Mouse (Mus musculus): ENCODE data around the gene Plekhg5.
A peak's percentile ranks its signal among the peaks of the same experiment; 100 is the strongest.

Gene Plekhg5

DNA sequence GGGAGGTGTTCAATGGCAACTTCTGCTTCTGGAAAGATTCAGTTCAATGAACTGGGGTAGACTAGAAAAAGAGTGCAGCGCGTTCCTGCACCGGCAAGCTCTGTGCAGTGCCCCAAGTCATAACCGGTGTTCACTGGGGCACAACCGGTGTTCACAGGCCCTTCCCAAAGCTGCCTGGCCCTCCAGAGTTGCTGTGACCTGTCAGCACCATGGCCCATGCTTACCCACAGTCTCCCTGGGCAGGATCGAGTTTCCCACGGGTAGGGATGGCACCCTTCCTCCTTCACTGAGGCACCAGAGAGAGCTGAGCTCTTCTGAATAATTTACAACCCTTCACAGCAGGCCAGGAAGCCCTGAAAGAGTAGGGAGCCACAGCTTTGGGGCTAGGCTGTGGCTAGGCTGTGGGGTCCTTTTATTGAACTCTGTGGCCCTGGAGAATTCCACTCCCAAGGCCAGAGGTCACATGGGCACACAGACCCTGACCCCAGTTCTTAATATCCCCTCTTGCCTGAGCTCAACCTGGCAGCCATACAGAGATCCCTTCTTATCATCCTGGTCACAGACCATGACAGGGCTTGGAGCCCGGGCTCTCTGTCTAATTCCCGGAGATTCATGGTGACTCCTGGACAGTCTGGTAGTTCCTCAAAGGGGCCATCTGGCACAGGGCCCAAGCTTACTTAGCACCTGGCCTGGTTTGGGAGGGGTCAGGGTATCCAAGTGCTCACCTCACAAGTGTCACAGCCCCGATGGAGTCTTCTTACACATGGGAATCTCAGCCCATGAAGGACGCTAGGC is 73.9 kb downstream of the Plekhg5 start:
- no peak for DNase-seq (ENCODE audit: low read depth)

DNA sequence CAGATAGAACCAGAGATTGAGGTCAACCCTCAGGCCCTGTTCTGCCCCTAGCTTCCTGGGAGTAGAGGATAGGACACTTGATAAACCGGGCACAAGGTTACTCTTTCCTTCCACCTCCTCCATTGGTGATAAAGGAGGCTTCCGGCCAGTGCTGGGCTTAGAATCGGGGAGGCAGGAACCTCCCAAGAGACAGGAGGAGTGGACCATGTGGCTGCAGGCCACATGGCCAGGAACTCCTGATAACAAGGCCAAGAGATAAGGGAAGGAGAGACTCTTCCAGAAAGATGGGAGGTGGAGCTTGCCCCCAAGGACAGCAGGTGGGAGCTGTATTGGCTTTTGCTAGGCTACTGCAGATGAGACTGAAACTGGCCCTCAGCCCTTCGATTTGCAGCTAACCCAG is 78.2 kb downstream of the Plekhg5 start:
- DNase-seq (ENCODE audit: low read depth), result no peak

DNA sequence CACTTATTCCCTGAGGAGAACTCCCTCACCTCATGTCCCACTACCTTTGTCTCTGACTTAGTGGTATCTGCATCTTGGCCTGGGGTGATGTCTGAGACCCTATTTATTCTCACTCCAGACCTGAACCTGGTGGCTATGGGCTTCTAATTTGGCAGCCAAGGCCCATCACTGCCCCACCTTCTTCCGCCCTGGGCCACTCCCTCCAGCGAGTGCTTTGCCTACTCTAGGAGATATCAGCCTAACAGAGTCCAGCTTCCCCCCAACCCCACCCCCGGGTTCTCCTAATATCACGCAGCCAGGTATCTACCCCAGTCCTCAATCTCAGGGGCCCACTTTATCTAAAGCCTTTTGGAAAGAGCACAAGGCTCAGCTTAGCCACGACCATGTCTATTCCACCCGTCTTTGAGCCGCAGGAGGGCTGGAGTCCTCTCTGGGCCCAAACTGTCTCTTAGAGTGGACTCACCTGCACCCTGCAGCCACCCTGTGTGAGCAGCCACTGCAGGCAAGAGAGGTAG is 79.2 kb downstream of the Plekhg5 start:
- no peak for DNase-seq (ENCODE audit: low read depth)

DNA sequence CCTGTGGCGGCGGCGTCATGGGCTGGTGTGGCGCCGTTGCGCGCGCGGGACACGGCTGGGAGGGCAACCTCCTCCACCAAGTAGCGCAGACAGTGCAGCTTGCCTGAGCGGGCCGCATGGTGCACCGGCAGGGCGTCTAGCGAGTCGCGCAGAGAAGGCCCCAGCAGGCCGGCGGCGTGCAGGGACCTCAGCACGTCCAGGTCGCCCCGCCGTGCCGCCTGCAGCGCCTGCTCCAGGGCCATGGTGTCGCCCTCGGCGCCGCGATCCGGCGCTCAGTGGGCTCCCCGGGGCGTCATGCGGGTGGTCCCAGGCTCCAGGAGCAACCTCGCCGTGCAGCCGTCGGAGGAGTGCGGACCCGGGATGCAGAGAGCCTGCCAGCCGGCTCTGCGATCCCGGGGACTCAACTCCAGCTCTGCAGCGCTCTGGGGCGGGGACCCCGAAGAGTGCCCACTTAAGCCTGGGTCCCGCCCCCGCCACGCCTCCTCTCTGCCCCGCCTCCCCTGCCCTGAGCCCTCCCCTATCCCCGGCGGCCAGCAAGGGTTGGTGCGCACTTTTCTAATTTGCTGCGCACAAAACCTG is 79.8 kb downstream of the Plekhg5 start, which contains the start of gene Espn:
TSS of gene Espn (minus strand) at position 406 of the 579 bp plus-strand sequence.
- DNase-seq (ENCODE audit: low read depth), result no peak

DNA sequence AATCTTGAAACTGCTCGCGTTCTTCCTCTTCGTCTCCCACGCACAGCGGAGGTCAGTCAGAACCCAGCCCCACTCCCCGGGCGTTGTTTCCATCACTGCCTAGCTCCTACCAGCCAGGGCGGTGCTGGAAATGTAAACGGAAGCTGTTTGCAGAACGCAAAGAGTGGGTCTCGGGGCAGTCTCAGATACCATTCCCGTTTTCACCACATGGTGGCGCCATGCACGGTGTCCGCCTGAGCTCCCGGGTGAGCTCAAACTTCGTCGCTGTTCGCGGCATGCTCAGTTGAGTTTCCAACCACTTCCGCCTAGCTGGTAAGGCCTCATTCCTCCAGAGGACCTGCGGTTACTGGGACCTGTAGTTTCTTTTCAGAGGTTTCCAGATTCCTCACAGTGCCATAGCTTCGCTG is 81.5 kb downstream of the Plekhg5 start:
- peak; percentile 60 for DNase-seq (ENCODE audit: low read depth)

DNA sequence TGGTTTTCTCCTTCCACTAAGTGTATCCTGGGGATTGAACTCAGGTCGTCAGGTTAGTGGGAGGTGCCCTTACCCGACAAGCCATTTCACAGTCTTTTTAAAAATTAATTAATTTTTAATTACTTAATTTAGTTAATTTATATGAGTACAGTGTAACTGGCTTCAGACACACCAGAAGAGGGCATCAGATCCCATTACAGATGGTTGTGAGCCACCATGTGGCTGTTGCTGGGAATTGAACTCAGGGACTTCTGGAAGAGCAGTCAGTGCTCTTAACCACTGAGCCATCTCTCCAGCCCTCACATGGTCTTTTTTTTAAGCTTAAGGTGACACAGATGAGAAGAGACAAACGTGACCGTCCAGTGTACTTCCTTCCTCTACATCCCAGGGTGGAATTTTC is 82.7 kb downstream of the Plekhg5 start:
- no peak for DNase-seq (ENCODE audit: low read depth)

DNA sequence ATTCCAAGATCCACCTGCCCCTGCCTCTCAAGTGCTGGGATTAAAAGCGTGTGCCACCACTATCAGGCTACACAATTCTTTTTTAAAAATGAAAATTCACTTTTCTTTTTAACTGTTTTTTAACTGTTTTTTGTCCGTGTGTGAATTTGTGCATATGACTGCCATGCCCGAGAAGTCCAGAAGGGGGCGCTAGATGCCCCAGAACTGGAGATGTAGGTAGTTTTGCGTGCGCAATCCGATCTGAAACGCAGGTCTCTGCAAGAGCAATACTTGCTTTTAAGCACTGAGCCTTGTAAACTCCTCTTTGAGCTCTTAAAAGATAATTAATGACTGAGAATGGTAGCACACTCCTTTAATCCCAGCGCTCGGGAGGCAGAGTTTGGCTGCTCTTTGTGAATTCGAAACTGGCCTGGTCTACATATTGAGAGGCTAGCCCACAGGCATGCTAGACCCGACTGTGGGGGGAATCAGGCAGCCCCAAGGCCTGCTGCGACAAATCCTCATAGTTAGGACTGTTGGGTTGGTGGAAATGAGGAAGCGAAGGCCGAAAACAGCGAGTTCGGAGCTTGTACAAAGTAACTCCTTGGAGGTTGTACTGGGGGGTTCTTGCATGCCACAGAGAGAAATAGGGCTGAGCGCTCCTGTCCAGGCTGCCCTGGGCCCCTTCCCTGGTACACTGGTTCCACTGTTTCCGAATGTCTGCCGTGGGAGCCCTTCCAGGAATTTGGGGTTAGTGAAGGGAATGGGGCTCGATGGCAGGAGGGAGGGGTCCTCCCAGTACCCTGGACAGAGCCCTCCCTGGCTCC is 85.7 kb downstream of the Plekhg5 start:
- DNase-seq (ENCODE audit: low read depth), result no peak

DNA sequence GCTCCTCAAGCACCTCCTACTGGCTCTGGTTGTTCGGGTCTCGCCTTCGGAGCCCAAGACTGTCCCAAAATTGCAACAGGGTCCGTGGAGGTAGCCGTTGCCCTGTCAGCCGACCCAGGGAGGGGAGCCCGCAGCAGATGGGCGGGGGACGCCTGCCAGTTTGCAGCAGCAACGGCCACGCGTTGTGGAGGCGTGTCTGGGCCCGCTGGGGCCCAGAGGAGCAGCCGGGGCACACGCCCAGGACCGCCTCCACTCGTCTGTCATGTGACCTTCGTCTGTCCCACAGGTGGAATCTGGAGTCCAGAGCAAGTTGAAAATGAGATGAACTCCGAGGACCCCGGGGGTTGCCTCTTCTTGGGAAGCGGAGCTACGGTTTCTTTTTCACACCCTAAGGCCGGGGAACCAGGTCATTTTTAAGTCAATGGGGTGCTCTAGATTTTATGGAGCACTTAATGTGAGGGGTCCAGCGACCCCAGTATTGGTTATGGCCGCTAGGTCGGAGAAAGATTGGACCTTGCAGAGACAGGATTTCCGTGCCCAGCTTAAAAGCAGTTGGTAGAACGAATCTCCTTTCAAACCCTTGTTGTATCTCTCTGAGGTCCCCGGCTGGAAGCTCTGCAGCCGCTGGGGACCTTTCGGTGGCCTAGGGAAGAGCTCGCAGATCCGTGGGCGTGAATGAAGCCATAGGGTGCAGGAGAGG is 86.4 kb downstream of the Plekhg5 start, which contains the start of gene Hes2:
TSS of gene Hes2 (plus strand) at position 283 of the 700 bp plus-strand sequence.
- no peak for DNase-seq (ENCODE audit: low read depth)

DNA sequence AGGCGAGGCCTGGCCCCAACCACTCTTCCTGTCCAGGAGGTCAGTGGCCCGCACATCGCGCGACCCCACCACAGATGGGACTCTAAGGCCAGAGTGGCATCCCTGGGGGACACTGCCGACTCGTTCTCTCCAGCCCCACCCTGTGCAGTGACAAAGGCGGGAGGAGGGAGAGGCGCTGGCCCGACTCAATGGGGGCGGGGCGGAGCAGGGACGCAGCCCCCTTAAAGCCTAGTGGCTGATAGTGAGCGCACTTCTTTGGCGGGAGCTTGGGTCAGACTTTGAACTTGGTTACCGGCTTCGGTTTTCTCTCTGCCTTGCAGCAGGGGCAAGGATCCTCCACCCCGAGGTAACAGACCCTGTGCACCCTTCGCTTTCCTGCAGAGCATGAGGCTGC is 87.0 kb downstream of the Plekhg5 start:
- DNase-seq (ENCODE audit: low read depth), result no peak

DNA sequence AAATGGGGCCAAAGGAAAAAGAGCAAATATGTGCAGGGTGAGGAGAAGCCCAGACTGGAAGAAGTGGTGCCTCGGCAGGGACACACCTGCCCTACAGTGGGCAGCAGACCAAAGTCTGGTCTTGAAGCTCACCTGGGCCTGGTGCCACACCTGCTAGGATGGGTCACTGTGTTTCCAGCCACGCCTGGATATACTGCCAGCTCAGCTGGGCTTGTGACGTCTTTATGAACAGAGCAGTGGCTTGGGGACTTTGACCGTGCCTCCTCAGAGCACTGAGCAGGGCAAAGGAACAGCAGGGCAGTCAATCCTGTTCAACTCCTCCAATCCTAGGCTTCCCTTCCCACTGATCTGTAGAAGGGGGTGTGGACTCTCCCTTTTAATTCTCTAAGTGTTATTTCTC is 88.5 kb downstream of the Plekhg5 start:
- DNase-seq (ENCODE audit: low read depth), result no peak

DNA sequence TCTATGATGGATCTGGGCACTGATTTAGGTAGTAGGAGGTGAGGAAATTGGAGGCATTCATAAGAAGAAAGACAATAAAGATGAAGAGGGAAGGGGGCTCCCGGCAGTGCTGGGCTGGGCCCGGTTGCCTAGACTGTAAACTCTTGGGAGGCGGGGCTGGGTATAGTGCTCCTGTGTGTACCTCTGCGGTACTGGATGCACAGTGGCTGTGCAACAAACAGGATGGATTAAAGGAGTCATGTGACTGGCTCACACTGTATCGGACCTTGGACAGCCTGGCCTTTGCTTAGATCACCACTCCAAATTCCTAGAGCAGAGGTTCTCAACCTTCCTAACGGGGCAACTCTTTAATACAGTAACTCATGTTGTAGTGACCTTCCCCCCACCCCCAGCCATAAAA is 89.3 kb downstream of the Plekhg5 start:
- DNase-seq (ENCODE audit: low read depth), result no peak

DNA sequence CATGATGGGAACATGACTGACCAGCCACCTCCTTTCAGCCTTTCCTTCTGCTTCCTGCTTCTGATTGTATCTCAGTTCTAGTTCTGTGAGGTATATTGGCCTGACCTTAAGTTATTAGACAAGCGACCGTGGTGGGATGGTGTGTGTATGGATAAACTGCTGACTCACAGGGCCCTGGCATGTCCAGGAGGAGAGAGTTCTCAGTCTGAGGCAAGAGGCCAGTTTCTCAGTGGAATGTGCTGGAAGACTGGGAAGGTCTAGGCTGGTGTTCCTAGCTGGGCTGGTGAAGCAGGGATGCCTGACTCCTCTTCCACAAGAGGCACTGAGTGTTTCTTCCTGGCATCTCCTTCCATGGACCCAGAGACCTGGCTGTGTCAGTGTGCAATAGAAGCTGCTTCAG is 90.5 kb downstream of the Plekhg5 start:
- DNase-seq (ENCODE audit: low read depth), result no peak
